Mouse (Mus musculus) intestine, postnatal 0 days (tissue): ENCODE data around the gene Ppil6. TPM values are rescaled to one million over a fixed set of nuclear protein-coding genes. Genes with fewer than 3 reads are reported as not detected.

Experiments
- ATAC-seq: fragments of 200-750 bp; cut with Nextera tagmentation; 2 replicates; pipeline ENCODE4 v1.8.0; 2017; ENCODE audit warnings: mild to moderate bottlenecking, moderate TSS enrichment, moderate library complexity
- H3K27ac ChIP-seq: fragments of 300-500 bp; sonication (generic); 2 replicates; pipeline ENCODE4 v1.5.1; 2014; ENCODE audit warnings: mild to moderate bottlenecking, low read depth, low read length, moderate library complexity
- H3K27me3 ChIP-seq: fragments of 300-500 bp; sonication (generic); replicated peaks from 2 replicates; pipeline ENCODE4 v1.6.1; 2014; ENCODE audit warnings: low read length, mixed read lengths; ENCODE audit not compliant: control insufficient read depth, insufficient read depth
- H3K36me3 ChIP-seq: fragments of 300-500 bp; sonication (generic); 2 replicates; pipeline ENCODE4 v1.6.1; 2014; ENCODE audit warnings: mild to moderate bottlenecking, moderate library complexity; ENCODE audit not compliant: control insufficient read depth, insufficient read depth
- H3K4me1 ChIP-seq: fragments of 300-500 bp; sonication (generic); replicated peaks from 2 replicates; pipeline ENCODE4 v1.6.1; 2014; ENCODE audit warnings: antibody characterized with exemption, low read length, mixed read lengths; ENCODE audit not compliant: control insufficient read depth, insufficient read depth
- H3K4me2 ChIP-seq: fragments of 300-500 bp; sonication (generic); replicated peaks from 2 replicates; pipeline ENCODE4 v1.6.1; 2014; ENCODE audit warnings: low read depth, mild to moderate bottlenecking, moderate library complexity
- H3K4me3 ChIP-seq: fragments of 300-500 bp; sonication (generic); 2 replicates; pipeline ENCODE4 v1.5.1; 2014; ENCODE audit warnings: low read depth, low read length
- H3K9ac ChIP-seq: fragments of 300-500 bp; sonication (generic); 2 replicates; pipeline ENCODE4 v1.6.1; 2014; ENCODE audit warnings: mild to moderate bottlenecking, low read depth, low read length
- H3K9me3 ChIP-seq: fragments of 300-500 bp; sonication (generic); 2 replicates; pipeline ENCODE4 v1.6.1; 2016; ENCODE audit warnings: mixed run types; ENCODE audit not compliant: control insufficient read depth
- CTCF ChIP-seq: sonication (generic); IDR thresholded peaks from 2 replicates; pipeline ENCODE4 v1.5.1; 2016; ENCODE audit warnings: low read depth, mild to moderate bottlenecking, control low read depth, antibody characterized with exemption, moderate library complexity
- WGBS: fragments of 180-500 bp; shearing (Covaris S2); extraction: QIAGEN DNeasy Blood & Tissue Kit; methylation state at CpG from one replicate; pipeline ENCODE4 v1.1.7; 2014; 5-methylcytosine and 5-hydroxymethylcytosine counted together
- polyA plus RNA-seq: library from polyadenylated mRNA; unstranded; fragments of >200 nt; fragmentation: Nextera tagmentation; extraction: Ambion mirVana; gene quantifications from 2 replicates; pipeline ENCODE4 v1.2.1, GENCODE M21; 2015

Ppil6 gene
- polyA plus RNA-seq, 1 experiment from 2014 or later, result 1.3 TPM

DNA sequence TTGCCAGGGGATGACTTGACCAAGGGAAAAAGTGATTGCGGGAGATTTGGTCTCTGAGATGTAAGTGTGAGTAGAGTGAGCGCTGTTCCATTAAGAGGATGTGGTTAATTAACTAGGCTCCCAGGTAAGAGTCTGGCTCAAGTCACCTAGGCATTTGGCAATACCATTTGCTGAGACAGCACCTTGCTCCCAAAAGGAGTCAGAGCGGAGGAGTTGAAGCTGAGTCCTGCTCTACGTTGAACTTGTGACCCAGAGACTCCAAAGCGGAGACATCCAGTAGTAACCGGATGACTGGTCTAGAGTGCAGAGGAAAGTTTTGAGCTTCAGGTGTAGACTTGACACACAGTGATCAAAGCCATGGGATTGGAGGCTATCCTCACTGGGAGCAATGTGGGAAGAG, 51.8 kb downstream of the Ppil6 start:
- no peak overlapping the region for H3K9ac ChIP-seq
- peaks cover 3% of the 10 kb centered on the region for H3K36me3 ChIP-seq
- no peak overlapping the region for H3K4me2 ChIP-seq
- H3K9me3 ChIP-seq, result no peaks in the 10 kb centered on the region
- TF ChIP-seq CTCF, result no peak
- H3K4me3 ChIP-seq, result no peak overlapping the region
- ATAC-seq, result no peak
- no peaks in the 10 kb centered on the region for H3K27me3 ChIP-seq
- peaks cover 10% of the 10 kb centered on the region; the same call in 1 of the 2 replicates for H3K4me1 ChIP-seq
- WGBS, result 96% methylated on average over 6 of the region's 6 CpGs
- H3K27ac ChIP-seq, result no peak overlapping the region

DNA sequence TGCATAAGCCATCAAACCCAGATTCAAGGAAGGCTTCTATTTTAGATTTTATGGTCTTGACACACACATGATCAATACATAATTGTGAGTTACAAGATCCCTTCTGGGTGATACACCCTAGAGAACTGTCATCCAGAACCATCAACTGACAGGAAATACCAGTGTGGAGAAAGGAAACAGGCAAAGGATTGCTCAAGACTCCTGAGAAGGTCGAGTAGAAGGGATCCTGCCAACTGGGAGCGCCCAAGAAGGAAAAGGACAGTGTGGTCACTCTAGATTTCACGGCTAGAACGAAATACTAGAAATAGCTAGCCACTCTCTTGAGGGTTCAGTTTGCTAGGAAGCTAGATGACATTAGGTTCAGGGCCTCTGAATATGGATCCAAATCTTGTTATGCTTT, 53.2 kb downstream of the Ppil6 start:
- 82% methylated on average over 4 of the region's 4 CpGs for WGBS
- H3K4me3 ChIP-seq, result no peak overlapping the region
- no peaks in the 10 kb centered on the region for H3K9me3 ChIP-seq
- H3K36me3 ChIP-seq, result no peaks in the 10 kb centered on the region; the same call in 1 of the 2 replicates
- ATAC-seq, result no peak
- no peak overlapping the region for H3K9ac ChIP-seq
- H3K27me3 ChIP-seq, result no peaks in the 10 kb centered on the region
- no peak overlapping the region for H3K4me2 ChIP-seq
- H3K27ac ChIP-seq, result no peak overlapping the region
- no peak for TF ChIP-seq CTCF
- peaks cover 10% of the 10 kb centered on the region; the same call in 1 of the 2 replicates for H3K4me1 ChIP-seq

DNA sequence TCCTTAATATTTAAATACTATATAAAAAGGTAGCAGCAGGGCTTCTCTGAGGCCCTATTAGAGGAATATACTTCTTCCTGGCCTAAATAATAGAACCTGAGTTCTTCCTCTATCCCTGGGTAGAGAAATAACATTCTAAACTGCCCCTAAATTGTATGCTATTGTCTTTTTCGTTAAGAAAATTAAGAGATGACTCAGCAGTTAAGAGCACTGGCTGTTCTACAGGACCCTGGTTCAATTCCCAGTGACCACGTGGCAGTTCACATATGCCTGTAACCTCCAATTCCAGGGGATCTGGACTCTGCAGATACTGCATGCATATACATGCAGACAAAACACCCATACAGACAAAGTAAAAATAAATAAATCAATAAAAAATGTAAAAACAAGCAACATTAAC, 53.6 kb downstream of the Ppil6 start:
- H3K4me1 ChIP-seq, result peaks cover 10% of the 10 kb centered on the region; the same call in 1 of the 2 replicates
- no peak overlapping the region for H3K4me2 ChIP-seq
- H3K4me3 ChIP-seq, result no peak overlapping the region
- H3K27ac ChIP-seq, result no peak overlapping the region
- 69% methylated on average over 2 of the region's 2 CpGs for WGBS
- H3K9ac ChIP-seq, result no peak overlapping the region
- no peaks in the 10 kb centered on the region for H3K27me3 ChIP-seq
- no peaks in the 10 kb centered on the region for H3K9me3 ChIP-seq
- ATAC-seq, result no peak
- no peak for TF ChIP-seq CTCF
- no peaks in the 10 kb centered on the region; the same call in 1 of the 2 replicates for H3K36me3 ChIP-seq

DNA sequence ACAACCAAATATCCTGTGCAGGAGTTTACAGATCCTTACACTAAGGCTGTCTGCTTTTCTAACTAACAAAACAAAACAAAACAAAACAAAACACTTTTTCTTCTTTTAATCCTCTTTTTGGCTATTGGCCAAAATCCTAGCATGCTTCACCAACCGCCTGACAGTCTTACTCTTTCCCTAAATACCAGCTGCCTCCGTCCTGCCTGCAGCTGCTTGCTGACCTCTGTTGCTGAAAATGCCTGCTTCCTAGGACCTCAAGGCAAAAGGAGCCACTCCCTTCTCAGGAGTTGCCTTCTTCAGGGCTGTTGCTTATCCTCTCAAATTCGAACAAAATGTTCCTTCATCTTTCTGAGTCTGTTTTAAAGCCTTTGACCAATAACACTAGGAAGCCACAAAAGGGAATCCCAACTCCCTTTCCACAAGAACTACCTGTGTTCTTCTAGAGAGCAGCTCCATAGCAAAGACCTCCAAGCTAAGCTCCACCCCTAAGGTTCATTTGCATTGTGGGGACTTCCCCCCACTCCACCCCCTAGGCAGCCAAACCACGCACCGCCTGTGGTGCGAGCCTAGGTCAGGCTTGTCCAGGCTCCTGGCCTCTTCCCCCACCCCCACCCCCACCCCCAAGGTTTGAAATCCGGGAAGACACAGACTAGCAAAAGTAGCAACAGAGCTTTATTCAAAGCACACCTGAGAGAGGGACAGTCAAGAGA, 54.4 kb downstream of the Ppil6 start:
- TF ChIP-seq CTCF, result no peak
- Histone ChIP-seq H3K9ac (no peak overlapping the region), H3K4me1 (peaks cover 10% of the 10 kb centered on the region; the same call in 1 of the 2 replicates), H3K27ac (no peak overlapping the region), H3K4me3 (no peak overlapping the region), H3K9me3 (no peaks in the 10 kb centered on the region), H3K36me3 (no peaks in the 10 kb centered on the region; the same call in 1 of the 2 replicates), H3K4me2 (peak overlapping the region; percentile 40), H3K27me3 (no peaks in the 10 kb centered on the region)
- peak; percentile 52 for ATAC-seq
- 8% methylated on average over 7 of the region's 7 CpGs for WGBS

DNA sequence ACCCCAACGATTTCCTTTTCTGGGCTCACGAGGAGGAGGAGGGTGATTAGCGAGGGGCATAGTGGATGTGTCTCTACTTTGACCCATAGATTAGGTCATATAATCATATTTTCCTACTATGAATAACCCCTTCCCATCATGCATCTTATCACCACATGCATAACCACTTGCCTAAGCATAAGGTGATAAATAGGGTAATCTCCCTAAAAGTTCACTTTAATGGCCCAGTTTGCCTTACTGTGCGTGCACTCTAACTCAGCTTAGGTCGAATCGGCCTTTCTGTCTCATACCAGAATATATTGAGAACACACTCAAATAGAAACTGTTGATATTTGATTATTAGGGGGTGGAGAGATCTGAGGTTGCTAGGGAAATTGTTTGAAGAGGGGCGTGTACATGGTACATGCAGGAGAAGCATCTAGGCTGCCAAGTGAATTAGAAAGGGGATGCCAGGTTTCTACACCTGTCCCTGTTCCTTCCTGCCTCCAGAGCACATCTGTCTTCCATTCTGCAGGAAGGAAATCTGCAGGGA, 55.1 kb downstream of the Ppil6 start:
- Histone ChIP-seq H3K4me2 (peak overlapping the region; percentile 40), H3K36me3 (no peaks in the 10 kb centered on the region; the same call in 1 of the 2 replicates), H3K4me1 (peaks cover 10% of the 10 kb centered on the region; the same call in 1 of the 2 replicates), H3K9ac (no peak overlapping the region), H3K4me3 (no peak overlapping the region), H3K27me3 (no peaks in the 10 kb centered on the region), H3K27ac (no peak overlapping the region), H3K9me3 (no peaks in the 10 kb centered on the region)
- ATAC-seq, result peak; percentile 42
- WGBS, result 37% methylated on average over 7 of the region's 7 CpGs
- no peak for TF ChIP-seq CTCF

DNA sequence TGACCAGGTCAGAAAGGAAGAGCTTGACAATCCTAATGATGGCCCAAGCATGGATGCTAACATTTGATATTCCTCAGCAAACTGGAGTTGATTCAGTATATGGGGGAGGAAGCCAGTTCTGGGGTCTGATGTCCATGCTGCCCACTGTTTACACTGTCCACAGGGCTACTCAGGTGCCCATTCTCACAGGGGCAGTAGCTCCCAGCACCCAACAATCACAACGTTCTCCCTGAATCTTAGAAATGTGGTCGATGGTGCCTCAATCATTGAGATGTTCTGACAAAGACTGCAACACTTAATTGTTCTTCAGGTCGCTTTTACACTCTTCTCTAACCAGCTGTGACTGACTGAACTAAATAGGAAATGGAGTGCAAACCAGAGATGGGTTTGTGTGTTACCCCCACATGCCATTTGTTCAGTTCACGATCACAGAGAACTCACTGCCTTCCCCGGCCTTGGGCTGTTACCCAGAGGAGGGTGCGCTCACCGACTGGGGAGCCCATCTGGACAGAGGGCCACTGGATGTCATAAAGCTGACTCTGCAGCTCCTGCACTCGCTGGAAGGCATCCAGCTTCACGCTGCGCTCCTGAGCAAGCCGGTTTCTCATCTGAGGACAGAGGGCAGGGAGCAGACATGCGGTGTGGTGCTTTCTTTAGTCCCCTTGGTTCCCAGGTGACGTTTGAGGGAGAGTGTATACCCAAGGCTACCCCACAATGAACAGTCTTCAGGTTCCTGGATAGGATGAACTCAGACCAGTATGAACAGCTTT, 56.3 kb downstream of the Ppil6 start:
- no peaks in the 10 kb centered on the region for H3K27me3 ChIP-seq
- no peak overlapping the region for H3K4me2 ChIP-seq
- ATAC-seq, result no peak
- H3K9ac ChIP-seq, result no peak overlapping the region
- H3K4me1 ChIP-seq, result peaks cover 10% of the 10 kb centered on the region; the same call in 1 of the 2 replicates
- H3K36me3 ChIP-seq, result no peaks in the 10 kb centered on the region
- TF ChIP-seq CTCF, result no peak
- no peak overlapping the region for H3K4me3 ChIP-seq
- no peaks in the 10 kb centered on the region for H3K9me3 ChIP-seq
- H3K27ac ChIP-seq, result no peak overlapping the region
- 51% methylated on average over 13 of the region's 13 CpGs for WGBS
